Mouse (Mus musculus) mesoderm, embryonic 11.5 days (tissue): Measurements from ENCODE around the gene L3mbtl3.

Experiments
- DNase-seq: peaks from one replicate; pipeline ENCODE4 v3.0.0-alpha.2; 2012; ENCODE audit warnings: low read depth, low spot score

Gene L3mbtl3

DNA sequence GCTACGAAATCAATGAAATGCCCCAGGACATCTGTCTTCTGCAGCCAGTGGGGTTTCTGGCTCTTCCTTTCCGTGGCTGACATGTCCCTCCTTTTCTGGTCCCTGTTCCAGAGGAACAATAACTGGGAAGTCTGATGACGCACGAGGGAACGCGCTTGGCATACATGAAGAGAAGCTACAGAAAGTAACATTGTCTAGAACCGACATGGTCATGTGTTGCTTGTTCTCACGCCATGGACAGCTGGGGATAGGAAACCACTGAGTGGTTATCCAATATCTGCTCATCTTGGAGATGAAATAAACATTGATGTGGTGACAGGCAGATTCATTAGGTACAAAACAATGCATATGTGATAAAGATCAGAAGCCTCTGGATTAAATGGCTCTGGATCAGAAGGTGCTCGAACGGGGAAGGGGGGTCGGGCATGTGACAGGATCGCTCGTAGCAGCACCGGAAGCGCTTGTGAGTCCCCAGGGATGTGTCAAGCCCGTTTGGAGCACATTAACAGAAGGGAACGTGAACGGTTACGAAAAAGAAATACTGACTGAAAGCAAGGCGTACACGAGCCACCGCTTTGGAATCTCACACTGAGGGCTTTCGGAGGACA lies 37.8 kb downstream of the L3mbtl3 start:
- DNase-seq = no peak

DNA sequence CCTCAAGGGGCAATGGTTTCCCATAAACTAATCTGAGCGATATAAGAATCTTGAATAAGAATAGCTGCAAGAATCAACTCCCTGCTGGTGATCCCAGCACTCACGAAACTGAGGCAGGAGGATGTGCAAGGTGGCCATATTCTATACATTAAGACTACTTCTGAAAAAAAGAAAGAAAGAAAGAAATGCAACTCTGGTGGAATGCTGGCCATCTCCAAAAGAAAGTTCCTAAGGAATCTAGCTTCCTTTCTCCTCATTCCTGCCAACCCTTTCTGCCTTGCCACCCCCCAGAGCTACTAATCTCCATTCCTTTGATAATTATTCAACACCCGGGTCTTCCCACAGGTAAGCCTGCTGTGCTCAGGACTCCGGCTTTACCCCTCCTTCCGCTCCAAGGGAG lies 41.8 kb downstream of the L3mbtl3 start:
- DNase-seq = no peak

DNA sequence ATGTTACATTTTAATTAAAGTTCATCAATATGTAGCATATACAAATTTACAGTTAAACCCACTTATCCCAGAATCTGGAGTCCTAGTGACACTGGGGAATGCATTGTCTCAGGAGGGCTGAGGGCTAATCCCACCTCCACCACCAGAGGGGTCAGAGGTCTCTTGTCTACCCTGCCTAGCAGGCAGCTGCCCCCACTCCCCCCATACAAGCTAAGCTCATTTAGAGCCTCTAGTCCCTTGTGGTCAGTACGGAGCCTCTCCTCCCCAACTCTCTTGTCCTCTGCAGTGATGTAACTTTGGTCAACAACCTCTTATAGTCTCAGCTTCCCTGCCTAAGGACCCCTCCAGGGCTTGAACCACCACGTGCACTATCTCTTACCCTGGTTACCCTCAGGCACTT lies 43.0 kb downstream of the L3mbtl3 start:
- no peak for DNase-seq

DNA sequence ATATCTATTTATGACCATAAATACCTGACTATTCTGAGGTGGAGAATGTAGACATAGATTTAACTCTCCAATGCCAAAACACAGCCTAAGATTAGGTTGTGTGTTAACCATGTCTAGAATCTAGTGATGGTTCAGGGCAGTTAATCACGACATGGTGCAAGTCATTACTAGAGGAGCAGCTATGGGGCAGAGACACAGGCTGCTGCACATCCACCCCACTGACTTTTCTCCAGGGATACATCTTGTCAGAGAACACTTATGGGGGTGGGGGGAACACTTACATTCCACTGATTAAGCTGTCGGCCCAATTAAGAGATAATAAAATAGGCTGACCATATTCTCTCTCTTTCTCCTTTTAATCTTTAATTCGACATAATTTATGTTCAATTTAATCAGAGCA lies 46.9 kb downstream of the L3mbtl3 start:
- DNase-seq = no peak

DNA sequence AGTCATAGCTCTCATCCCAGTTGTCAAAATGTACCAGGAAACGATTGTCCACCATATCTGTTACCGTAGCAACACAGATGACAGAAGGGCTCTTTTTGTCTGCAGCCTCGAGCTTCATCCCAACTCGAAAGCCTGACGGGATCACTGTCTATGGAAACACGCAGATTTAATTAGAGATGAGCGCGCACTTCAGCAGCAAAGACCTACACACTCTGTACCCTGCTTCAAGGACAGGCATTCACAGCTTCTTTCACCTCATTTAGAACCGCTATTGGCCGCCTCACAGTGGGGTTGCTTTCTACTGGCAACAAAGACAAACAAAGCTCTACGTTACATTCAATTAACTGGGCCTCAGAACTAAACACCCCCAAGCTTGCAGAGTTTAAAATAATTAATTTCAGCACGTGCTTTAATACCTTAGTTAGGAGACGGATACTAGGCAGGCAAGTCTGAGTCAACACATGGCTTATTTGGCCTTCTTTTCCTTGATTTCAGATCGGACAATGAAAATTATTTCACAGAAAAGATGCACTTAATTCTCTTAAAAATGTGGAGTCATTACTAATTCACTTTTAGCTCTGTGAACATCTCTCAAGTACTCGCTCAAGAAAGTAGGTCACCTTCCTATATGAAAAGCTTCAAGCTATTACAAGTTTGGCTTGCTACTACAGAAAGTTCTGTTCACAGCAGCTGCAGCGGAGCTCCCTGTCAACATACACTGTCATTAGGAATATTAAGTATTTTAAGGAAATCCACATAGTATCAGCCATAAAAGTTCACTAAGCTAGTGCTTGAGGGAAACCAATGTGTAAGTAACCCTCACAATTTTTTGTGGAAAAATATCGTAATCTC lies 47.9 kb downstream of the L3mbtl3 start:
- peak; percentile 26 for DNase-seq

DNA sequence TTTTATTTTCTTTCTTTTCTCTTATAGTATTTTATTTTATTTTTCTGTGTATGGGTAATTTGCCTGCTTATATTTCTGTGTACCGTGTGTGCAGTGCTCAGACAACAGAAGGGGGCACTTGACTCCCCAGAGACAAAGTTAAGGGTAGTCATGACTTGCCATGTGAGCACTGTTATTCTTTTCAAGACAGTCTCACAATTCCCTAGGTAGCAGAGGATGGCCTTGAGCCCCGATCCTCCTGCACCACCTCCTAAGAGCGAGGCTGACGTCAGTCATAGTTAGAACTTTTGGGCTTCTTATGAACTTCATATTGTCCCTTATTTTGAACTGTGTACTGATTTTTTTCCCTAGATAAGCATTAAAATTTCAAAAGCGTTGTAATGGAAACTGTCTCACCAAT lies 48.5 kb downstream of the L3mbtl3 start:
- DNase-seq = no peak

DNA sequence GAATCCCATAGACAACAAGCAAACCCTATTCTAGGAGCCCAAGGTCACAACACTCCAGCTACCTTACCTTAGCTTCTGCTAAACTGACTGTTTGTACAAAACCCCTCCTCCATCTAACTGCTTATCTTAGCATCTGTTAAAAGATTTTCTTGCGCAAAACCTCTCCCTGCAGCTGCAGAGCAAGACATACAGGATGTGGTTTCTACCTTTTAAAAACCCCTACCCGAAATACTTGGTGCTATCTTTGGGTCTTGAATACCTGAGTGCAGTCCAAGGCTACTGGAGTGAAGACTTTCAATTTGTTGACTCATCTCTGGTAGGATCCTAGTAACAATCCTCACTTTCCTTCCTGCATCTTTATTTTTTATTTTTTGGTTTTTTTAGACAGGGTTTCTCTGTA lies 50.5 kb downstream of the L3mbtl3 start:
- no peak for DNase-seq

DNA sequence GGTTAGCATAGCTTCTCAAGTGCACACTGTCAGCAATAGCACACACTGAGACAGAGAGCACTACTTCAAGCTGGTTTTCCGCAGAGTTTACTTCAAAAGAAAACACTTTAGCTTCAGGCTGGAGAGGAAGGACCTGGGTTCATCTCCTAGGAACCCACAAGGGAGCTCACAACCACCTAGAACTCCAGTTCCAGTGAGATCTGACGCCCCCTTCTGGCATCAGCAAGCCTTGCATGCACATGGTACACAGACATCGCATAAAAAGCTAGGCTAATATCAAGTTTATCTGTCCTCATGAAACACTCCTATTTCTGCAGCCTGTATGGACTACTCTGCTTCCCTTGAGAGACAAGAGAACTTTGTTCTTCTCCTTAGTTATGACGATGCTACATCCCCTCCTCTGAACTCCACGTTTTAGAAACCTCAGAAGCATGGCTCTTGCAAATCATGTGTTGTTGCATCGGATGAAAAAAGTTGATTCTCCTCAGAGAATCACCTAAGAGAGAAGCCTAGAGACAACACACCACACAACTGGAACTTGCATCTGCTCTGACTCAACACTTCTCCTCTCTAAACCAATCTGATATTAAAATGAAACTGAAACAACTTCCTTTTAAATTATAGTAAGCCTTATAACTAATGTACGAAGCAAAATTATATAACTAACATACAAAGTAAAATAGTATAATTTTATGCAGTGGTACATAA lies 53.3 kb downstream of the L3mbtl3 start:
- DNase-seq = no peak

DNA sequence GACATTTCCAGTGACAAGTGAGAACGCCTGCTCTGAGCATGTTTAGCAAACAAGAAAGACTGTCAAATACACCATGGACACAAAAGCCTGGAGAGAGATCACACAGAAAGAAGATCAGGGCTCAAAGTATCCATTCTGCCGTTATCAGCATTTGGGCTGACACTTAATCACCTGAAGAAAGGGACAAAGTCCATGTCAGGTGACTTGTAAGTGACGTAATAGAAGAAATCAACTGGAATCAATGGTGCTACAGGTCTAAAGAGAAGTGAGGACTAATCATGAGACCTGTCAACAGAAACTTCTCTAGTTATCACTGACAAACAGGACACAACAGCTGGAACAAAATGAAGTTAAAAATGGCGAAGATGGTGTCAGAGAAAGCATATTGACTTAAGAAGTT lies 55.1 kb downstream of the L3mbtl3 start:
- no peak for DNase-seq

DNA sequence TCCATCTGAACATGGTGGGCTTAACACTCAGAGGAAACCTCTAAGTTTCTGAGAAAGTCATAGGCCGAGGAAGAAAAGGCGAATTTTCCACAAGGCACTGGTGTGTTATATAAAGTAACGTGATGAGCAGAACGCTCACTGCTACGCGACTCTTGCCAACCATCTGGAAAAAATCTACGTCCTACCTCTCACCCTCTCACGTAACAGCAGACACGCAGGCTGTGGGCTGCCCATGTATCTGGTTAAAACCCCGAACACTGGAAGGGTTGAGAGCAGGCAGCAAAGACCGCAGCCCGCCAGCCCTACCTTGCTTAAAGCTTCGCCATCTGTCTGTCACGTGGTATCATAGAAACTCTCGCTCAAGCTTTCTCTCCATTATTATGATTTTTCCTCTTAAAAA lies 61.4 kb downstream of the L3mbtl3 start:
- no peak for DNase-seq

DNA sequence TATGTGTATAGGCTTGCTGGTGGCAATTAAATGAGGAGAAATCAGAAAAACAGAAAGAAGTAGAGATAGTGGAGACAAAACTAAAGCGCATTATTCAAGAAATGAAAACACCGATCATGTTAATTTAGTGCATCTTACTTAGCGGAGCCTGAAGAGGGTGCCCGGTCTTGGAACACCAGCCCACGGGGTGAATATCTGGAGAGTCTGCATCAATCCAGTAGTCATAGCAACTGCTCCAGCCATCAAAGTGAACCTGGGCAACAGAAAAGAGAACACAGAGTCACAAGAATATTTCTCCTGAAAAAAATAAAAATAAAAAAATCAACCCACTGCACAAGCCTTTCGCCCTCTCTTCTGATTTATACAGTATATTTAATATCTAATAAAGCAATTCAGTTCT lies 72.3 kb downstream of the L3mbtl3 start:
- DNase-seq = no peak

DNA sequence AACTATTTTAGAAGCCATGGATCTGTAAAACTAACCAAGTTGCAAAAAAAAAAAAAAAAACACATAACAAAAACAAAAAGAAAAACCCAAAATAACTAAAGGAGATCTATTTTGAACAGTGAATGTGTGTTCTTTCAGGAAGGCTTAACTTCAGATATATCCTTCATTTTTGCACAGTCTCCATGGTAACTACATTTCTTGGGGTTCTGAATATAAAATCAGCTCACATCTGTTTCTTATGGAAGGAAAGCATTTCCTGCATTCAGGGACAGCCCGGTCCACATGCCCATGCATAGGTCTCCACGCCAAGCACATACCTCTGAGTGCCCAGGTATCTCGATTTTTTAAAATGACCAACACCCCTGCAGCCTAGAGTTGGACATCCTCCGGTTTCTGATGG lies 73.4 kb downstream of the L3mbtl3 start:
- no peak for DNase-seq

DNA sequence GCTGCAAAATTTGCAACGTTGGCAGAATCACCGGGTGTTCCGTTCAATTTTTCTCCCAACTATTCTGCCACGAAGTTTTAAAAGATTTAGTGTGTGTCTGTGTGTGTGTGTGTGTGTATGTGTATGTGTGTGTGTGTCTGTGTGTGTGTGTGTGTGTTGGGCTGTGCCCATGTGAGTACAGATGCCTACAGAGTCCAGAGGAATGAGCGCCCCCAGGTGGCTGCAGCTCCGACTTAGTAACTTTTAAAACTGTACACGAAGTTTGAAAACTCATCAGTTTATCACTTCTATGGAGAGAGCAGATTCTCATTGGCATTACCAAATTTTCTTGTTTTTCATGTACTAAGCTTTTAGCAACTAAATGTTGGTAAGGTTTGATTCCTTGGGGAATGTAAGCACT lies 78.1 kb downstream of the L3mbtl3 start:
- DNase-seq = no peak

DNA sequence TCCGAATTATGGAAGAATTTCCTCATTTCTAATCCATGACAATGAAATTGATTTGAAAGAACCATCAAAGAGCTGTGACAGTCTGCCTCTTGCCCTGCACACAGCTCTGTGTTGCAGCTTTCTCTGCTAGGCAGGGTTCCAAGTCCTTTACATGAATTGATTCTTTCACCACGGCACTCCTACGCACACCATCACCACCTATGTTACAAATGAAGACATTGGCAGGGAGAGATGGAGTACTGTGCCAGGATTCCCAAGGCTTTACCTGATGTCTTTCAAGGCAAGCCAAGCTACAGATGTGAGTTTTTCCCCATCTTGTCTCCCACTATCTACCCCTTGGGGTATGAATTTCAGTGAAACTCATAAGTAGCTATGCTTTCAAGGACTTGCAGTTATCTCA lies 78.6 kb downstream of the L3mbtl3 start:
- no peak for DNase-seq

DNA sequence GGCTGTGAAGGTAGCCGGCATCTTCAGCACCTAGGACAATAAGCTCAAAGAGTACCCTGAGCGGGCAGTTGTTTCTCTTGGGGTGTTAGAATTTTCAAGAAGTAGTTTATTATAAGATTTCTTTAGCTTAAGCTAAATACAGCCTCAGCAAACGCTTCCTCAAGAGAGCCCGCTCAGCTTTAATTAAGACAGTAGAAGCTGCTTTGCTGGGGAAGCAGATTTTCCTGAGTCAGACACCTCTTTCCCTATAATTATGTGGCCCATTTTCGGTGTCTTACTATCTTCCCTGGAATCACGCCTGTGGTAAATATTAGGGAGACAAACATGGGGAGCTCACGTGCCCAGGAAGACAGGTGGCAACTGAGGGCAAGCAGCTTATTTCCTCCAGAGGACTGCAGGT lies 88.6 kb downstream of the L3mbtl3 start:
- DNase-seq = no peak

DNA sequence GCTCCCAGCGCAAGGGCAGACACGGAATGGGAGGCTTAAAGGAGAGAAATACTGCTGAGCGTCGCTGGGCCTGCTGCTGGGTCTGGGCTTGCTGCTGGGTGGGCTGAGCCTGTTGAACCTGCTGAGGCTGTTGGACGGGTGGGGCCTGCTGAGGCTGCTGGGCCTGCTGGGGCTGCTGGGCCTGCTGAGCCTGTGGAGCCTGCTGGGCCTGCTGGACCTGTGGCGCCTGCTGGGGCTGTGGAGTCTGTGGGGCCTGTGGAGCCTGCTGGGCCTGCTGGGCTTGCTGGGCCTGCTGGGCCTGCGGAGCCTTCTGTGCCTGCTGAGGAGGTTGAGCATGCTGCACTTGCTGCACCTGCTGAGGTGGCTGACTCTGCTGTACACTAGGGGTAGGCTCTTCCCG lies 95.8 kb downstream of the L3mbtl3 start:
- DNase-seq = no peak

DNA sequence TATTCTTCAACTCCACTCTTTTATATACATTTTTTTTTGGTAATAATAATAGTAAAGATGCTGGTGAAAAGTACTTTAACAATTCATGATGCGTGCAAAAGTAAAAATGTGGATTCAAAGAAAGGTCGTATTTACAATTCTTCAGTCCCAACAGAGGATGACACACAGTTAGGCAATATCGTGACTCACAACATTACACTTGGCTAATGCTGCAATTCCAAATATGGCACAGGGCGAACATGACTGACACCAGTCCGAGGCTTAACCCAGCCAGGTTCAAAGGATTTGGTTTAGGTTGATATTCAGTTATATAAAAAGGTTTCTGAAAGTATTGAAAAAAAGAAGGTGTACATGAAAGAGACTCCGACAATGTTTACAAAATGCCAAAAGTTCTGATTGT lies 100.4 kb downstream of the L3mbtl3 start:
- no peak for DNase-seq

DNA sequence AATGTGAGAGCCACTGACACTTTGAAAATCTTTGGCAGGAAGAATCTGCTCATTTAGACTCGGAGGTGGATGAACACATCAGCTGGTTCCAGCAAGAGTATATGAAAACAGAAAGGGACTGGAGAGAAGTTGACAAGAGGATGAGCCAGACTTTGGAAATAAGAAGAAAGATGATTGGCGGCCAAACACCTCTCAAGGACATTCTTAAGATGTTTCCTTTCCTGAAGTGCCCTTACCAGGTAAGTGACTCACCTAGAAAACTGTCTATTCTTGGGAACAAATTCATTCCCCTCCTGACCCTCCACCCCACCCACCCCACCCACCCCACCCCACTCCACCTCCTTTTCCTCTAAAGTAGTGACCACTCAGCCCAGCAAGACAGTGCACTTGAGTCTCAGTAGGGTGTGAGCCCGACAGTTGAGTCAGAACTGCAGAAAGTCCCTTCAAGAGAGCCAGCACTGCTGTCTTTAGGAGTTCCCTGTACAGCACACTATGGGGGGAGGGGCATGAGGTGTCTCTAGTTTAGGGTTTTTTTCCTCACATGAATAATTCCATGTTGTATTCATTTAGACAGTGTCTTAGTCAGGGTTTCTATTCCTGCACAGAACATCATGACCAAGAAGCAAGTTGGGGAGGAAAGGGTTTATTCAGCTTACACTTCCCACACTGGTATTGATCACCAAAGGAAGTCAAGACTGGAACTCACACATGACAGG lies 111.9 kb downstream of the L3mbtl3 start:
- no peak for DNase-seq

DNA sequence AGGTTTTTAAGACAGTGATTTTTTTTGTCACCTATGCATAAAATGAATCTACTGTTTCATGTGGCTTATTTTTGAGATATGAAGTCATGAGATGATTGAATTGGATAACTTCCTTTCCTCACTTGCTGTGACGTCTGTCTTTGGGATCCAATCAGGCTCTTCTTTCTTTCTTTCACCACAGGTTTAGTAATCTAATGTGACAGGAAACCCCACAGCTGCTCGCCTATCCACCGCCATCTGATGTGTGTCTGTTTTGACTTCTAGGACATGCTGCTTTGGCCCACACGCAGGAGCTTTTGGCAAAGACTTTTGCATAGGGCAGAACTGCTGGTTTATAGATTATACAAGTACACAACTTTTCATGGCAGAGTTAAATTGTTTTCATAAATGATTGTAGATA lies 115.9 kb downstream of the L3mbtl3 start:
- DNase-seq = no peak

DNA sequence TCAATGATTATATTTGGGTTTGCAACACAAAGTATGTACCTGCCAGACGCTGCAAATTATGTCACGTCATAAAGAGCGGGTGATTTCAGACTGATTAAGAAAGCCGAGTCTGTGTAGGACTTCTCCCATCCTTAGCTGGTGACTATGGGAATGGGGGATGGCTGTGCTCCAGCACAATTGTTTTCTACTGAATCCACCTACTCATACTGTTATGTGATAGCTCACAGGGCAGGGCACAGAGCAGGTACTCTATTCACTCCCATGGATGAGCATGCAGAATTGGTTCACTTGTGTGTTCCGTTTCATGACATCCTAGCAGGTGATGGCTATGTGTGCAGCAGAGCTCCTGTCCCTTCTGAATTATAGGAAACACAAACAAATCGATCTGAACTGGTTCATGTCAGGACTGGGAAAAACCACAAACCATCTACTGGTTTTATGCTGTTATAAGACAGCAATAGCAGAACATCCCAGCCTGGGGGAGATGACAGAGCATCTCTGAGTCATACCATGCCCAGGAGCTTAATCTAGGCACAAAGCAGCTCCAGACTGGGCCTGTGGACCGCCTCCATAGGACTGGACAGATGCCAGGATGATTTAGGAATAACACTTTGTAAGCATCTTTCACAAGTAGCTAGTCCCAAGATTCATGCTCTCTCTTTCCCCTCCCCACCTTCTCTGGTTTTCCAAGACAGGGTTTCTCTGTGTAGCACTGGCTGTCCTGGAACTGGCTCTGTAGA lies 126.2 kb downstream of the L3mbtl3 start:
- DNase-seq = no peak

DNA sequence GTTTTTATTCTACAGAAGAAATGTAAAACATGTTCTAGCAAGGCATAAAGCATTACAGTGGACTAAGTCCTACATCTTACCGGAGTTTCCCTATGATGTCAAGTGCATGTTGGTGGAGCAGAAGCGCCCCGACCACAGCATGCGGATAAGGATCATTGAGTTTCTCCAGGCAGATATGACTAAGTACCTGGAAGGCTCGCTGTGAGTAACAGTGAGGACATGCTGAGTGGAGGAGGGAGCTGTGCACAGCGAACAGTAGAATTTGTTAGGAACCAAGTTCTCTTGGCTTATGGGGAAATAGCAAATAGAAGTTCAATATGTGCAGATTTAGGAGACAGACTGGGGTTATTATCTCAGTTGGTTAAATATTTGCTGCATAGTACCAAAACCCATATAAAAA lies 131.3 kb downstream of the L3mbtl3 start:
- no peak for DNase-seq

DNA sequence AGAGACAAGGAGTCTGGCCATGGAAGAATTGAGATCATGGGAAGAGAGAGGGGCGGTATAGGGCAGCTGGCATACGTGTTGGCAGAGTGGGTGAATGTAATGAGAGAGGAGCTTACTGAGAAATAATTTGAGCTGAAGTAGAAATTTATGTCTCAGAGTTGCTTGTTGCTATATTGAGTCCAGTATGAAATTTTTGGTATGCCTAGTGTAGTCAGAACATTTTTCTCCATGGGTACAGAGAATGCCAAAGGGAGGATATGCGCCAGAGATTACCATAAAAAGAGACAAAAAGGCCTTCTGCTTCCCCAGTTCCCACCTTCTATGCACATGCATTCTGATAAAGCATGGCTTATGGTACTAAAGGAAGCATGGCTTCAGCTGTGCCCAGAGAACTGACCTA lies 132.6 kb downstream of the L3mbtl3 start:
- DNase-seq = no peak
